Mouse (Mus musculus) activated CD4-positive, CD25-positive, alpha-beta regulatory T cell (primary cell): ENCODE results near the gene Calm4. TPM values are rescaled to one million over a fixed set of nuclear protein-coding genes. Genes with fewer than 3 reads are reported as not detected.

ENCODE experiments used
- polyA plus RNA-seq, 2 experiments: library from polyadenylated mRNA; unstranded; fragments of 100-300 nt; shearing (Covaris generic); gene quantifications; one replicate each; pipeline ENCODE4 v1.2.1; 2017

Gene Calm4
- not detected for polyA plus RNA-seq

DNA sequence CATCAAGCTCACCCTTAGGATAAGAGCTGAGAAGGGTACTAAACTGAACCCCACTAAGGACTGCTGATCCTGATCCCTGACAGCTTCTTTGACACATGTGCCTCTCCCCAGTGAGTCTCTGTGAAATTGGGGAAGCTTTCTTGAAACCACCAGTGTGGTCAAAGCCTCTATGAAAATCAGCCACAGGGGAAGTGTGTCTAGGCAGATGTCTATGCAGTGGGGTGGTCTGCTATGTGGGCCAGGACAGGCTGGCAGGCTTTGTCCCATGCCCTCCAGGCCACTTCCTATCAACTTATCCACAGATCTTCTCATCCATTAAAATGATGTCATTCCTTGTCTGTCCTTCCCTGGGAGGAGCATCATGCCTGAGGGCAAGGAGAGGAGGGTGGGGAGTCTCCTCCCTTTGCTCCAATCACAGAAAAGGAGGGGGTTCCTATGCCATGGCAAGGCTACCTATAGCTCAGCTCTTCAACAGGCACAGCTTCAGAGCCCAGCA lies at the start of gene Calm4:
Calm4 (plus strand) TSS at position 446 of the 496 bp plus-strand sequence.

GRCm38 (mm10) chr13:3804186-3804585 lies 33.4 kb upstream of the Calm4 start, which contains the start of gene Calml3:
TSS of gene Calml3 (minus strand) at chr13:3804316.

GRCm38 (mm10) chr13:3853648-3854333 lies 16.2 kb downstream of the Calm4 start, which contains the start of gene Calm5:
TSS of gene Calm5 (plus strand) at chr13:3854173.

Other genes with a start within 250 kb of the Calm4 start
- 10 to 100 TPM; 25.2 to 33.1 TPM for gene Fam208b, start 226.6 kb upstream of the Calm4 start, polyA plus RNA-seq
- 10 to 100 TPM; 32.0 to 42.1 TPM for gene Asb13, start 203.7 kb upstream of the Calm4 start, polyA plus RNA-seq
- gene Calml3, start 33.4 kb upstream of the Calm4 start, polyA plus RNA-seq = not detected
- not detected for gene Calm5, start 16.4 kb downstream of the Calm4 start, polyA plus RNA-seq
- 10 to 100 TPM; 19.5 to 25.6 TPM for gene Net1, start 80.5 kb downstream of the Calm4 start, polyA plus RNA-seq
- under 1 TPM; 0.60 to 0.68 TPM for gene Tubal3, start 80.5 kb downstream of the Calm4 start, polyA plus RNA-seq
- not detected for gene Ucn3, start 107.6 kb downstream of the Calm4 start, polyA plus RNA-seq
- gene Akr1c14, start 211.3 kb downstream of the Calm4 start, polyA plus RNA-seq = under 1 TPM in 1 of 2 experiments, not detected in 1; 0.75 TPM